ENCODE assay signal across 9 mouse cellular contexts in the genomic region with DNA sequence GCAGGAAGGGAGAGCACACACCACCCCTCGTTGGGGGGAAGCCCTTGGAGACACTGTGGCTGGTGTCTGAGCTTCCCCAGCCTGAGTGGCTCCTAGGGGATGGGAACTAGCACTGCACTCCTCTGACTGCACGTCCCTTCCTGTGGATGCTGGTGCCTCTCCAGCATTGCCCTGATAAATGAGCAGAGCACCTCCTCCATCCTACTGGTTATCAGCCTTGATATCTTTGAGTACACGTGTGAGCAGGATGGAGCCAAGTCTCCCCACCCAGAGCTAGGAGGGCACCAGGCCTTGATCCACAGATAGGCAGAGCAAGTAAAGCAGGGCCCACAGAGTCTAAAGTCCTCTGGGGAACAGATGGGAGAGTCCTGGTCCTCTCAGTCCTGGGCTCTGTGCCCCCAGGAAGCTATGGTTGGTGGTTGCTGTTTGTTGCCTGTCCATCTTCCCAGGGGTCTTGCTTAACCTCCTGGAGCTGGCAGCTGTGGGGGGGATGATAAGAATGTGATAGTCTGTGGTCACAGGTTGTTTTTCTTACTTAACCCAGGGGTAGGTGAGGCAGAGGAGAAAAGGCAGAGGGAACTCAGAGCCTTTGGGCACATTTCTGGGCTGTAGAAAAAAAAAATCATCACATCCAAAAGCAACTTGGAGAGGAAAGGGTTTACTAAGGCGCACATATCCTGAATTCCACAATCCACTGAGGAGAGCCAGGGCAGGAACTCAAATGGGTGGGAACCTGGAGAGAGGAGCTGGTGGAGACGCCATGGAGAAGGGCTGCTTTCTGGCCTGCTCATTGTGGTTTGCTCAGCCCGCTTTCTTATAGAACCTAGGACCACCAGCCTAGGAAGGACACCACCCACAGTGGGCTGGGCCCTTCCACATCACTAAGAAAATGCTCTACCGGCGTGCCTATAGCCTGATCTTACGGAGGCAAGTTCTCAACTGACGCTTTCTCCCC. TPM values are rescaled to one million over a fixed set of nuclear protein-coding genes. Genes with fewer than 3 reads are reported as not detected.
DNase-seq lines count a peak whose midpoint lies in the region; ATAC-seq lines count a peak whose summit lies in the region.
"Had no signal": no experiment of that assay in that cellular context is flagged by ENCODE, and none has a peak within 500 bp of the region (broad histone marks: within the 10 kb centered on the region; RNA-seq: fewer than 3 reads in every experiment).

No protein-coding gene starts in this region.

- H3K27me3 ChIP-seq in limb, embryonic 15.5 days = no peaks in the 10 kb centered on the region
- H3K27me3 ChIP-seq in limb, embryonic 10.5 days (ENCODE audit: low read depth, poor library complexity, severe bottlenecking) = 0 out of 2 replicates have a peak, but pooled peaks cover 10% of the 10 kb centered on the region
- H3K27me3 ChIP-seq in heart, embryonic 16.5 days (ENCODE audit: control insufficient read depth, insufficient read depth, low read length) = no peaks in the 10 kb centered on the region
- no peaks in the 10 kb centered on the region for H3K27me3 ChIP-seq in liver, embryonic 16.5 days (ENCODE audit: control insufficient read depth, insufficient read depth, low read depth, low read length)
- no peaks in the 10 kb centered on the region for H3K27me3 ChIP-seq in stomach, embryonic 15.5 days (replicated peaks)
- H3K27me3 ChIP-seq in hindbrain, embryonic 14.5 days (ENCODE audit: control insufficient read depth, insufficient read depth, low read length) = no peaks in the 10 kb centered on the region

- peak overlapping the region; percentile 19; the same call in 1 of the 2 replicates for H3K27ac ChIP-seq in limb, embryonic 15.5 days
- no peak overlapping the region for H3K27ac ChIP-seq in limb, embryonic 10.5 days
- H3K27ac ChIP-seq in heart, embryonic 16.5 days (ENCODE audit: low read length) = peak overlapping the region; percentile 69
- peak overlapping the region; percentile 98 for H3K27ac ChIP-seq in liver, embryonic 16.5 days (ENCODE audit: low read length)
- H3K27ac ChIP-seq in stomach, embryonic 15.5 days = peak overlapping the region; percentile 78
- H3K27ac ChIP-seq in hindbrain, embryonic 14.5 days = no peak overlapping the region
- H3K27ac ChIP-seq: midbrain, embryonic 12.5 days had no signal

- no peak overlapping the region for H3K4me2 ChIP-seq in limb, embryonic 15.5 days
- H3K4me2 ChIP-seq in heart, embryonic 16.5 days (ENCODE audit: low read depth, low read length) = no peak overlapping the region
- H3K4me2 ChIP-seq in liver, embryonic 16.5 days (ENCODE audit: low read depth, low read length) = peak overlapping the region; percentile 78
- no peak overlapping the region for H3K4me2 ChIP-seq in stomach, embryonic 15.5 days
- H3K4me2 ChIP-seq in hindbrain, embryonic 14.5 days (replicated peaks) = no peak overlapping the region
- H3K4me2 ChIP-seq: midbrain, embryonic 12.5 days had no signal

- DNase-seq in limb, embryonic 10.5 days (ENCODE audit: low spot score) = no peak
- no peak for DNase-seq in adrenal gland, postnatal 25 days
- DNase-seq in hindbrain, embryonic 14.5 days (ENCODE audit: low spot score) = no peak
- DNase-seq in T-cell, adult 2 months (ENCODE audit: low spot score) = no peak

- peaks cover 55% of the 10 kb centered on the region for H3K4me1 ChIP-seq in limb, embryonic 15.5 days
- H3K4me1 ChIP-seq in limb, embryonic 10.5 days = peaks cover 11% of the 10 kb centered on the region
- H3K4me1 ChIP-seq in heart, embryonic 16.5 days (ENCODE audit: control insufficient read depth, insufficient read depth, low read length) = peaks cover 48% of the 10 kb centered on the region
- H3K4me1 ChIP-seq in liver, embryonic 16.5 days (ENCODE audit: control insufficient read depth, low read depth, low read length) = peaks cover 90% of the 10 kb centered on the region
- H3K4me1 ChIP-seq in stomach, embryonic 15.5 days = peaks cover 50% of the 10 kb centered on the region
- peaks cover 20% of the 10 kb centered on the region for H3K4me1 ChIP-seq in hindbrain, embryonic 14.5 days (replicated peaks; ENCODE audit: control insufficient read depth, insufficient read depth, low read length)

- H3K36me3 ChIP-seq in limb, embryonic 15.5 days = no peaks in the 10 kb centered on the region
- H3K36me3 ChIP-seq in limb, embryonic 10.5 days = no peaks in the 10 kb centered on the region
- H3K36me3 ChIP-seq in heart, embryonic 16.5 days (ENCODE audit: control insufficient read depth, insufficient read depth) = no peaks in the 10 kb centered on the region
- H3K36me3 ChIP-seq in liver, embryonic 16.5 days (ENCODE audit: control insufficient read depth, insufficient read depth) = no peaks in the 10 kb centered on the region
- H3K36me3 ChIP-seq in stomach, embryonic 15.5 days = no peaks in the 10 kb centered on the region
- H3K36me3 ChIP-seq in hindbrain, embryonic 14.5 days (replicated peaks; ENCODE audit: control insufficient read depth, insufficient read depth) = no peaks in the 10 kb centered on the region
- H3K36me3 ChIP-seq: midbrain, embryonic 12.5 days had no signal

- WGBS in limb, embryonic 15.5 days = 65% methylated on average over 10 of the region's 10 CpGs
- 84% methylated on average over 10 of the region's 10 CpGs for WGBS in limb, embryonic 10.5 days
- WGBS in heart, embryonic 16.5 days = 62% methylated on average over 10 of the region's 10 CpGs
- WGBS in liver, embryonic 16.5 days (ENCODE audit: insufficient replicate concordance) = 41% methylated on average over 10 of the region's 10 CpGs
- 55% methylated on average over 10 of the region's 10 CpGs for WGBS in stomach, embryonic 15.5 days
- 84% methylated on average over 10 of the region's 10 CpGs for WGBS in hindbrain, embryonic 14.5 days

- H3K4me3 ChIP-seq in limb, embryonic 15.5 days = no peak overlapping the region
- H3K4me3 ChIP-seq in limb, embryonic 10.5 days = no peak overlapping the region
- no peak overlapping the region for H3K4me3 ChIP-seq in heart, embryonic 16.5 days (ENCODE audit: low read length)
- peak overlapping the region; percentile 48 for H3K4me3 ChIP-seq in liver, embryonic 16.5 days (ENCODE audit: low read depth, low read length)
- H3K4me3 ChIP-seq in stomach, embryonic 15.5 days (replicated peaks) = no peak overlapping the region
- H3K4me3 ChIP-seq in hindbrain, embryonic 14.5 days (replicated peaks; ENCODE audit: low read length) = no peak overlapping the region
- H3K4me3 ChIP-seq: midbrain, embryonic 12.5 days had no signal

- ATAC-seq in limb, embryonic 15.5 days (ENCODE audit: insufficient number of reproducible peaks, low FRiP score, low TSS enrichment, low read depth) = no peak
- peak; percentile 63 for ATAC-seq in heart, embryonic 16.5 days (replicated peaks; ENCODE audit: extremely low read depth, insufficient read depth, low FRiP score)
- peak; percentile 88 for ATAC-seq in liver, embryonic 16.5 days (ENCODE audit: low read depth)
- peak; percentile 79 for ATAC-seq in stomach, embryonic 15.5 days (ENCODE audit: insufficient read depth, low FRiP score, low read depth)
- no peak for ATAC-seq in hindbrain, embryonic 14.5 days (ENCODE audit: low FRiP score)

- H3K9me3 ChIP-seq in limb, embryonic 15.5 days = no peaks in the 10 kb centered on the region
- no peaks in the 10 kb centered on the region for H3K9me3 ChIP-seq in limb, embryonic 10.5 days (replicated peaks)
- no peaks in the 10 kb centered on the region for H3K9me3 ChIP-seq in heart, embryonic 16.5 days (replicated peaks; ENCODE audit: control insufficient read depth, low read length)
- no peaks in the 10 kb centered on the region for H3K9me3 ChIP-seq in liver, embryonic 16.5 days (replicated peaks; ENCODE audit: control insufficient read depth, low read length)
- H3K9me3 ChIP-seq in stomach, embryonic 15.5 days = no peaks in the 10 kb centered on the region
- no peaks in the 10 kb centered on the region for H3K9me3 ChIP-seq in hindbrain, embryonic 14.5 days (ENCODE audit: control insufficient read depth, low read length)
- H3K9me3 ChIP-seq: midbrain, embryonic 12.5 days had no signal

- no peak overlapping the region for H3K9ac ChIP-seq in limb, embryonic 15.5 days
- no peak overlapping the region for H3K9ac ChIP-seq in heart, embryonic 16.5 days (ENCODE audit: low read length)
- peak overlapping the region; percentile 71 for H3K9ac ChIP-seq in liver, embryonic 16.5 days (ENCODE audit: low read depth, low read length)
- H3K9ac ChIP-seq in stomach, embryonic 15.5 days = no peak overlapping the region
- no peak overlapping the region for H3K9ac ChIP-seq in hindbrain, embryonic 14.5 days
- H3K9ac ChIP-seq: midbrain, embryonic 12.5 days had no signal

RNA-seq across cellular contexts. Expression of a gene that starts 34.6 kb away (rescaled TPM):
- 21.1 and 21.9 TPM in 2 replicates for polyA plus RNA-seq in limb, embryonic 15.5 days (2015; fragmentation: Nextera tagmentation; extraction: Ambion mirVana)
- 1.6 and 3.3 TPM in 2 replicates for polyA plus RNA-seq in limb, embryonic 10.5 days (2016; fragmentation: Nextera tagmentation; extraction: Ambion mirVana)
- 54.0 and 65.2 TPM in 2 replicates for polyA plus RNA-seq in heart, embryonic 16.5 days (2015; fragmentation: Nextera tagmentation; extraction: Ambion mirVana)
- polyA plus RNA-seq in liver, embryonic 16.5 days (2015; fragmentation: Nextera tagmentation; extraction: Ambion mirVana) = 62.3 and 62.4 TPM in 2 replicates
- 109 and 123 TPM in 2 replicates for polyA plus RNA-seq in stomach, embryonic 15.5 days (2015; fragmentation: Nextera tagmentation; extraction: Ambion mirVana)
- total RNA-seq in adrenal gland, postnatal 25 days (2021) = 164 and 179 TPM in 2 replicates
- 51.1 and 51.3 TPM in 2 replicates for polyA plus RNA-seq in hindbrain, embryonic 14.5 days (2014; fragmentation: Nextera tagmentation; extraction: Ambion mirVana)

Comparison
In these comparisons a context has a peak if more than half of its experiments do, and no peak if none do; other contexts are left out.
1. H3K27ac ChIP-seq: peak in limb, embryonic 15.5 days (single experiment), heart, embryonic 16.5 days (single experiment), liver, embryonic 16.5 days (single experiment) and stomach, embryonic 15.5 days (single experiment); none in limb, embryonic 10.5 days (single experiment) and hindbrain, embryonic 14.5 days (single experiment).
2. ATAC-seq: peak in heart, embryonic 16.5 days (single experiment), liver, embryonic 16.5 days (single experiment) and stomach, embryonic 15.5 days (single experiment); none in limb, embryonic 15.5 days (single experiment) and hindbrain, embryonic 14.5 days (single experiment).